Mouse (Mus musculus) liver, embryonic 12.5 days (tissue): ENCODE results near the gene Il17rd. TPM values are rescaled to one million over a fixed set of nuclear protein-coding genes. Genes with fewer than 3 reads are reported as not detected.

ENCODE experiments used
- ATAC-seq: fragments of 200-750 bp; cut with Nextera tagmentation; 2 replicates; pipeline ENCODE4 v1.8.0; 2017; ENCODE audit warnings: moderate number of reproducible peaks, mild to moderate bottlenecking, moderate library complexity
- H3K27ac ChIP-seq: fragments of 300-500 bp; sonication (generic); 2 replicates; pipeline ENCODE4 v1.5.1; 2016; ENCODE audit warnings: mild to moderate bottlenecking
- H3K27me3 ChIP-seq: fragments of 300-500 bp; sonication (generic); replicated peaks from 2 replicates; pipeline ENCODE4 v1.6.1; 2016; ENCODE audit warnings: mild to moderate bottlenecking, moderate library complexity
- H3K36me3 ChIP-seq: fragments of 300-500 bp; sonication (generic); 2 replicates; pipeline ENCODE4 v1.6.1; 2016; ENCODE audit warnings: mild to moderate bottlenecking, moderate library complexity
- H3K4me1 ChIP-seq: fragments of 300-500 bp; sonication (generic); 2 replicates; pipeline ENCODE4 v1.6.1; 2016
- H3K4me2 ChIP-seq: fragments of 300-500 bp; sonication (generic); 2 replicates; pipeline ENCODE4 v1.6.1; 2016; ENCODE audit warnings: mild to moderate bottlenecking, moderate library complexity
- H3K4me3 ChIP-seq: fragments of 300-500 bp; sonication (generic); 2 replicates; pipeline ENCODE4 v1.5.1; 2016; ENCODE audit warnings: mild to moderate bottlenecking, moderate library complexity
- H3K9ac ChIP-seq: fragments of 300-500 bp; sonication (generic); 2 replicates; pipeline ENCODE4 v1.6.1; 2016; ENCODE audit warnings: mild to moderate bottlenecking, moderate library complexity
- H3K9me3 ChIP-seq: fragments of 300-500 bp; sonication (generic); replicated peaks from 2 replicates; pipeline ENCODE4 v1.6.1; 2016; ENCODE audit warnings: mild to moderate bottlenecking, moderate library complexity
- WGBS: fragments of 180-500 bp; shearing (Covaris S2); methylation state at CpG from one replicate; pipeline ENCODE4 v1.1.7; 2016; ENCODE audit not compliant: insufficient replicate concordance; 5-methylcytosine and 5-hydroxymethylcytosine counted together
- polyA plus RNA-seq: library from polyadenylated mRNA; unstranded; fragments of >200 nt; fragmentation: Nextera tagmentation; extraction: Ambion mirVana; gene quantifications from 2 replicates; pipeline ENCODE4 v1.2.1, GENCODE M21; 2016

Il17rd gene
- polyA plus RNA-seq, 1 experiment from 2014 or later: 0.27 TPM

GRCm38 (mm10) chr14:27070128-27070527 is 31.4 kb downstream of the Il17rd start:
- Histone ChIP-seq H3K4me1 (peaks cover 19% of the 10 kb centered on the region; the same call in 1 of the 2 replicates), H3K9ac (no peak overlapping the region)
- ATAC-seq: no peak

GRCm38 (mm10) chr14:27070758-27071157 is 32.0 kb downstream of the Il17rd start:
- H3K9ac ChIP-seq: no peak overlapping the region
- no peak overlapping the region for H3K4me3 ChIP-seq
- no peaks in the 10 kb centered on the region for H3K36me3 ChIP-seq
- H3K4me1 ChIP-seq: peaks cover 19% of the 10 kb centered on the region; the same call in 1 of the 2 replicates
- H3K27me3 ChIP-seq: peaks cover 12% of the 10 kb centered on the region; the same call in 1 of the 2 replicates
- H3K27ac ChIP-seq: no peak overlapping the region
- no peaks in the 10 kb centered on the region for H3K9me3 ChIP-seq
- ATAC-seq: no peak
- WGBS: 35% methylated on average over 9 of the region's 9 CpGs
- H3K4me2 ChIP-seq: no peak overlapping the region

More at GRCm38 (mm10) chr14:27070128-27070527, 31.4 kb downstream of the Il17rd start:
- Histone ChIP-seq H3K36me3 (no peaks in the 10 kb centered on the region), H3K4me2 (no peak overlapping the region), H3K27ac (no peak overlapping the region), H3K4me3 (no peak overlapping the region), H3K9me3 (no peaks in the 10 kb centered on the region), H3K27me3 (peaks cover 13% of the 10 kb centered on the region; the same call in 1 of the 2 replicates)
- 43% methylated on average over 3 of the region's 3 CpGs for WGBS

- H3K4me2 ChIP-seq: no peak overlapping the region
- no peak for ATAC-seq
- 14% methylated on average over 3 of the region's 3 CpGs for WGBS
- H3K36me3 ChIP-seq: no peaks in the 10 kb centered on the region
- H3K4me1 ChIP-seq: peaks cover 19% of the 10 kb centered on the region; the same call in 1 of the 2 replicates
- H3K4me3 ChIP-seq: no peak overlapping the region
- H3K27ac ChIP-seq: no peak overlapping the region
- no peaks in the 10 kb centered on the region for H3K9me3 ChIP-seq
- H3K27me3 ChIP-seq: peaks cover 7% of the 10 kb centered on the region; the same call in 1 of the 2 replicates
- H3K9ac ChIP-seq: no peak overlapping the region
Observed at GRCm38 (mm10) chr14:27071985-27072384, 33.2 kb downstream of the Il17rd start.

- 65% methylated on average over 6 of the region's 6 CpGs for WGBS
- H3K4me2 ChIP-seq: no peak overlapping the region
- no peak overlapping the region for H3K4me3 ChIP-seq
- no peak overlapping the region for H3K9ac ChIP-seq
- no peak for ATAC-seq
- H3K27ac ChIP-seq: no peak overlapping the region
- H3K27me3 ChIP-seq: no peaks in the 10 kb centered on the region
- no peaks in the 10 kb centered on the region for H3K9me3 ChIP-seq
- no peaks in the 10 kb centered on the region for H3K36me3 ChIP-seq
- peaks cover 19% of the 10 kb centered on the region; the same call in 1 of the 2 replicates for H3K4me1 ChIP-seq
Observed at GRCm38 (mm10) chr14:27075084-27075483, 36.3 kb downstream of the Il17rd start.

GRCm38 (mm10) chr14:27075909-27076521 is 37.3 kb downstream of the Il17rd start:
- H3K27me3 ChIP-seq: no peaks in the 10 kb centered on the region
- ATAC-seq: no peak
- H3K4me2 ChIP-seq: no peak overlapping the region
- WGBS: 67% methylated on average over 8 of the region's 8 CpGs
- H3K9ac ChIP-seq: no peak overlapping the region
- no peak overlapping the region for H3K4me3 ChIP-seq
- H3K36me3 ChIP-seq: no peaks in the 10 kb centered on the region
- no peaks in the 10 kb centered on the region for H3K9me3 ChIP-seq
- no peak overlapping the region for H3K27ac ChIP-seq
- peaks cover 14% of the 10 kb centered on the region; the same call in 1 of the 2 replicates for H3K4me1 ChIP-seq

GRCm38 (mm10) chr14:27076522-27076920 is 37.8 kb downstream of the Il17rd start:
- H3K9ac ChIP-seq: no peak overlapping the region
- no peaks in the 10 kb centered on the region for H3K36me3 ChIP-seq
- H3K27ac ChIP-seq: no peak overlapping the region

GRCm38 (mm10) chr14:27081536-27082275 is 43.0 kb downstream of the Il17rd start:
- H3K9ac ChIP-seq: no peak overlapping the region
- no peaks in the 10 kb centered on the region for H3K4me1 ChIP-seq
- H3K4me2 ChIP-seq: no peak overlapping the region
- no peaks in the 10 kb centered on the region for H3K27me3 ChIP-seq
- H3K36me3 ChIP-seq: no peaks in the 10 kb centered on the region
- WGBS: 64% methylated on average over 5 of the region's 5 CpGs
- no peak overlapping the region for H3K27ac ChIP-seq
- no peak for ATAC-seq
- H3K4me3 ChIP-seq: no peak overlapping the region
- H3K9me3 ChIP-seq: no peaks in the 10 kb centered on the region

More at GRCm38 (mm10) chr14:27076522-27076920, 37.8 kb downstream of the Il17rd start:
- Histone ChIP-seq H3K4me1 (peaks cover 13% of the 10 kb centered on the region; the same call in 1 of the 2 replicates), H3K4me2 (no peak overlapping the region), H3K4me3 (no peak overlapping the region), H3K27me3 (no peaks in the 10 kb centered on the region), H3K9me3 (no peaks in the 10 kb centered on the region)
- no peak for ATAC-seq
- 63% methylated on average over 2 of the region's 2 CpGs for WGBS

- Histone ChIP-seq H3K36me3 (no peaks in the 10 kb centered on the region), H3K4me3 (no peak overlapping the region), H3K9ac (no peak overlapping the region), H3K27ac (no peak overlapping the region), H3K4me2 (no peak overlapping the region), H3K9me3 (no peaks in the 10 kb centered on the region), H3K4me1 (no peaks in the 10 kb centered on the region), H3K27me3 (no peaks in the 10 kb centered on the region)
- ATAC-seq: no peak
- 32% methylated on average over 5 of the region's 5 CpGs for WGBS
Observed at GRCm38 (mm10) chr14:27085471-27085870, 46.7 kb downstream of the Il17rd start.

GRCm38 (mm10) chr14:27085999-27086398 is 47.3 kb downstream of the Il17rd start:
- no peaks in the 10 kb centered on the region for H3K36me3 ChIP-seq
- no peak overlapping the region for H3K4me2 ChIP-seq
- H3K4me3 ChIP-seq: no peak overlapping the region
- H3K9me3 ChIP-seq: no peaks in the 10 kb centered on the region
- H3K27me3 ChIP-seq: no peaks in the 10 kb centered on the region
- no peak for ATAC-seq
- 72% methylated on average over 4 of the region's 4 CpGs for WGBS
- no peak overlapping the region for H3K9ac ChIP-seq
- no peaks in the 10 kb centered on the region for H3K4me1 ChIP-seq
- H3K27ac ChIP-seq: no peak overlapping the region

- Histone ChIP-seq H3K27ac (no peak overlapping the region), H3K9ac (no peak overlapping the region)
Observed at GRCm38 (mm10) chr14:27094247-27094646, 55.5 kb downstream of the Il17rd start.

GRCm38 (mm10) chr14:27096133-27096532 is 57.4 kb downstream of the Il17rd start:
- no peak for ATAC-seq
- no peak overlapping the region for H3K4me3 ChIP-seq
- 66% methylated on average over 9 of the region's 9 CpGs for WGBS

More at GRCm38 (mm10) chr14:27094247-27094646, 55.5 kb downstream of the Il17rd start:
- no peak for ATAC-seq
- H3K27me3 ChIP-seq: no peaks in the 10 kb centered on the region
- H3K9me3 ChIP-seq: no peaks in the 10 kb centered on the region
- WGBS: 58% methylated on average over 5 of the region's 5 CpGs
- H3K4me2 ChIP-seq: no peak overlapping the region
- H3K4me3 ChIP-seq: no peak overlapping the region
- H3K36me3 ChIP-seq: no peaks in the 10 kb centered on the region
- H3K4me1 ChIP-seq: no peaks in the 10 kb centered on the region

GRCm38 (mm10) chr14:27096779-27097178 is 58.0 kb downstream of the Il17rd start:
- WGBS: 22% methylated on average over 3 of the region's 3 CpGs
- Histone ChIP-seq H3K4me3 (no peak overlapping the region), H3K36me3 (no peaks in the 10 kb centered on the region), H3K4me2 (no peak overlapping the region), H3K9ac (no peak overlapping the region), H3K4me1 (no peaks in the 10 kb centered on the region), H3K27ac (no peak overlapping the region), H3K27me3 (no peaks in the 10 kb centered on the region), H3K9me3 (no peaks in the 10 kb centered on the region)
- no peak for ATAC-seq

More at GRCm38 (mm10) chr14:27096133-27096532, 57.4 kb downstream of the Il17rd start:
- H3K27me3 ChIP-seq: no peaks in the 10 kb centered on the region
- no peaks in the 10 kb centered on the region for H3K4me1 ChIP-seq
- no peaks in the 10 kb centered on the region for H3K9me3 ChIP-seq
- no peak overlapping the region for H3K9ac ChIP-seq
- no peak overlapping the region for H3K27ac ChIP-seq
- H3K36me3 ChIP-seq: no peaks in the 10 kb centered on the region
- H3K4me2 ChIP-seq: no peak overlapping the region
